ENCODE assay signal across 14 mouse cellular contexts in genomic region chr5:81623846-81624245, GRCm38 (mm10).
"Had no signal": no experiment of that assay in that cellular context is flagged by ENCODE, and none has a peak within 500 bp of the region (broad histone marks: within the 10 kb centered on the region; RNA-seq: fewer than 3 reads in every experiment).

No protein-coding gene starts in this region.

- ATAC-seq: midbrain, embryonic 15.5 days had no signal

- H3K36me3 ChIP-seq: liver, embryonic 13.5 days; midbrain, embryonic 12.5 days; midbrain, embryonic 15.5 days; neural tube, embryonic 13.5 days; stomach, embryonic 15.5 days had no signal

- H3K4me1 ChIP-seq: liver, embryonic 13.5 days; midbrain, embryonic 12.5 days; midbrain, embryonic 15.5 days; stomach, embryonic 15.5 days had no signal

- H3K9me3 ChIP-seq: liver, embryonic 13.5 days; midbrain, embryonic 12.5 days; midbrain, embryonic 15.5 days; neural tube, embryonic 13.5 days; stomach, embryonic 15.5 days had no signal

- H3K27ac ChIP-seq: kidney, postnatal 0 days; liver, embryonic 13.5 days; midbrain, embryonic 12.5 days; midbrain, embryonic 15.5 days; neural tube, embryonic 13.5 days; stomach, embryonic 15.5 days had no signal

- H3K9ac ChIP-seq: liver, embryonic 13.5 days; midbrain, embryonic 12.5 days; midbrain, embryonic 15.5 days; neural tube, embryonic 13.5 days; stomach, embryonic 15.5 days had no signal

- H3K4me3 ChIP-seq: liver, embryonic 13.5 days; midbrain, embryonic 12.5 days; midbrain, embryonic 15.5 days; neural tube, embryonic 13.5 days; stomach, embryonic 15.5 days had no signal

- H3K4me2 ChIP-seq: liver, embryonic 13.5 days; midbrain, embryonic 12.5 days; midbrain, embryonic 15.5 days; neural tube, embryonic 13.5 days; stomach, embryonic 15.5 days had no signal

- DNase-seq: kidney, adult 18-20 months; kidney, postnatal 25 days; liver, embryonic 13.5 days; lung, adult 2 months; lung, postnatal 14 days; lung, postnatal 4 days; right cerebral cortex, postnatal 25 days; spleen, adult 18-20 months; thymus, postnatal 25 days had no signal

- H3K27me3 ChIP-seq: liver, embryonic 13.5 days; midbrain, embryonic 12.5 days; midbrain, embryonic 15.5 days; neural tube, embryonic 13.5 days; stomach, embryonic 15.5 days had no signal
